Mouse (Mus musculus) kidney, adult 11 months (tissue): ENCODE measurements around the gene Chrm2.

ENCODE experiments used
- DNase-seq: peaks from one replicate; pipeline ENCODE4 v3.0.0; 2022

Chrm2 gene

DNA sequence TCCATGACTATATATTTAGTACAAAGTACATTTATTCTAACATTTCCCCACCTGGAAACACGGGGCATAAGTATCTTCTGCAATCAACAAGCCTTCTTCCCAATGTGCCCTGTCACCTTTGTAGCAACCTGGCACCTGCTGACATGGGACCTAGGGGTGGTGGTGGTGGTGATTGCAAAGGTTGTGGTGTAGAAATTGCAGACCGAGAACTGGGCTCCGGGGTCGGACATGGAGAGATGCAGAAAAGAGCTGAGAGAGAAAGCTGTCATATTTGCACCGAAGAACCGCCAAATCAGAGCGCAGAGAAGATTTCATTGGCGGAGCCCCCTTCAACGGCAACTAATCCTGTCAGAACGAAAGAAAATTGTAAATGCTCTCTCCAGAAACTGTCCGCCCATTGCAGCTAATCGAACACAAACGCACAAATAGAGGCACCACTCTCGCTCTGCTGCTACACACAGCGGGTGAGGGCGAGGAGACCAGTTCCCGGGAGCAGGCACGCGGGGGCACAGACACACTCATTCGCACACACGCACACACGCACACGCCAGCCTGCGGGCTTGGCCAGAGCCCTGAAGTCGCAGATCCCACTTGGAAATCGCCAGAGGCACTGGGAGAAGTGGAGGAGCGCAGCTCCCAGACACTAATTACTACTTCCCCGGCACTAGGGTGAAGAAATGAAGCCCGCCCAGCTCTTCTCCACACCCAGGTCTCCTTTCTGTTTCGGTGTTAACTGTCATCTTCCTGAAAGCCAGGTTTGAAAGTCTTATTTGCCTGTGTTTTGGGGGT is at the start of gene Chrm2:
Chrm2 (plus strand) TSS at position 473 of the 789 bp plus-strand sequence.
- DNase-seq: no peak

DNA sequence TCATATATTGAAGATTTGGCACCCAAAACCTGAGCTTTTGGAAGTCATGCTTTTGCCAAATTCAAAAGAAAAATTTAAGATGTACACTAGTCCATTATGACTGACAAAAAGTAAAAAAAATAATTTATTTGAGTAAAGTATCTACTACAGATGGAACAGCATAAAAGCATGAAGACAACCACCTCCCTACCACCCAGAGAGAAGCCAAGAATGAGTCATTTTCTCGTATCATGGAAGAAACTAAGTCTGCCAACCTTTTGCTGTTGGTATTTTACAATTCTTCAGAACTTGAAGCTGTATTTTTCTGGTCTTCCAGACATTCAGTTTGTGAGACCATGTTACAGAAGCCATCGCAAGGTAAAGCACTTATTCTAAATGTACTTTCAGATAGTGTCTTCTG is 13.9 kb upstream of the Chrm2 start:
- no peak for DNase-seq

DNA sequence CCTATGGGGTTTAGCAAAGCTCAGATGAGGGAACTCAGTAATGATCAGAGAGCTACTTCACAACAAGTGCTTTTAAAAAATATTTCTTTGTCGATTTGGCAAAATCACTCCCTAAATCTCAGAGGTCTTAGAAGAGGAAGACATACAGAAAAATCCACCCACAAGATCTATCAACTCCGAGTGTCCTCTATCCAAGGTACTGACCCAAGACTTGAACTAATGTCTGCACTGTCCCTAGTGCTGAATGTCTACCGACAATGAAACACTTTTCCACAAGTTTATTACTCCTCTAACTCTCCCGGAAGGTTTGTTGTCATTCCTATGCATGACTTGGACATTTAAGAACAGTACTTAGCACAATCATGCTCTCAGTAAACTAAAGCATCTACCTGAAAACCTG is 9.9 kb upstream of the Chrm2 start:
- no peak for DNase-seq

DNA sequence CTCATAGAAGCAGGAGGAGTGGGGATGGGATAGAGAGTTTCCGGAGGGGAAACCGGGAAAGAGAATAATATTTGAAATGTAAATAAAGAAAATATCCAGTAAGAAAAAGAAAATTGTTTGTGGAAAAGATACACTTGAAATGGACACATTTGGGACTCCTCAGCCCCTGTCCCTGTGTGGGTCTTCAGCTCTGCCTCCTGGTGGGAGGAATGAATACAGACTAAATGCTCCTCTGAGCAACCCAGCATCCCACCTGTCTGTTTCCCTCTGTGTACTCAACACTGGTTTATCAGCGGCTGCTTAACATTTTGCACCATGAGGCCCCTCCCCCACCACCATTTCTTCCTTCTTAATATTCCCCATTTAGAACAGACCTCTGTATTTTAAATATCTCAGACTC is 3.8 kb upstream of the Chrm2 start:
- DNase-seq: no peak

DNA sequence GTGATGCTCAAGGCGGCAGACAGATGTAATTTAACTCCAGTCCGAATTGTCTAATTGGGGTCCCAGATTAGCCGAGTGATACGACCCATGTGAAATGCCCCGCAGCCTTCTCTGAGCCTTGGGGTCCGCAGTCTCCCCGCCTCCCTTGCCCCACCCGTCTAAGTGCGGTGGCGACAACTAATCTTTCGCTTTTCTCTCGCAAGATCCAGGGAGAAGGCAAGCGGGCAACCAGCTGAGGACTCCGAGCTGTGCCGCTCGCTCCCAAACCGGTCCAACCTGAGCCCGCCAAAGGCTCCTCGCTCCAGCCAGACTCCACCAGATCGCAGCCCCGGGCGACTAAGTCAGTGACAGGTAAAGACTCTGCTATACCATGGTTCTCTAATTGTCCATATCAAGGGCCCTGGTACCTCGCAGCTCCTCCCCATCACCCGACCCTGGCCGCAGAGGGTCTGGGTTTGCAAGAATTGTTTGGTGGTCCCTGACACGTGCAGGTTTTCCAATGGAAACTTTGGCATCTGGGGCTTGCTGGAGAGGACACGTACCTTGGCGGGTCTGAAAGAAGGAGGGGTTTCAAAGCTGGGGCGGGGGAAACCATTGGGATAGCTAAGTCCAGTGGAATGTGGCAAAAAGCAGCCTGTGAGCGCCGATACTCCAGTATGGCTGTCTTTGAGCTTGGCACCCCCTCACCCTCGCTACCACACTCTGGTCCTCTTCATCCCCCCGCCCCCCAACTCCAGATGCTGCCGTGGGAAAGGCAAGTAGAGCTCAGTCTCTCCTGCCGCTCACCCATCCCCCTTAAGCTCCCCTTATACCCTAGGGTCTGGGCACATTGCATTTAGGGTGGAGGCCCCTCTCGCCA is 746 bp downstream of the Chrm2 start:
- no peak for DNase-seq

DNA sequence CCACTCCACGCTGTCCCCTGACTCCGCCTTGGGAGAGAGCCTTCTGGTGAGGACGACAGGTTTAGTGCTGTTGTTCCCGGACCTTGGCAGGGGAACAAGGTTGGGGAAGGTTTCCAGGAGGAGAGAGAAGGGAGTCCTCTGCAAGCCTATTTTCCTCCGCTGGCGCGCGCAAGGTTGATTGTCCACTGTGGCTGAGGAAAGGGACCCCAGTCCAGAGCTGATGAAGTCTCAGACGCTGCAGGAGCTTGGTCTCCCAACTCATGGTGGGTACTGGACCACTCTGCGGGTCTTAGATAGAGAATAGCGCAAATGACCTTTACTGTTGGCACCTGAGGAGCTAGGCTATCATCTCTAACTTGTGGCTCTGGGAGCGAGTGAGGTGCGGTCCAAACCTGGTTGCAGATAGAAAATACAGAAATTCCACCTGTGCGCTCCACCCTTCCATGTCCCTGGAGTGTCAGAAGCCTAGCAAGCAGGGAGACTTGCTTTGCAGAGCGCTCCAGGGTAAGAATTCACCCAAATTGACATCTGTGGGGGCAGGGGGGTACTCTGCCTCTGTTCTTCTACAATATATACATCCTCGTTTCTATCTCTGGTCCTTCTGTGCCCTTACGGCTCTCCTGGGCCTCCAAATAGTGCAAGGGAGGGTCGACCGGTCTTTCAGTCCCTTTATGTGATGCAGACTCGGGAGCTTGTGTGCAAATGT is 1.5 kb downstream of the Chrm2 start:
- no peak for DNase-seq

DNA sequence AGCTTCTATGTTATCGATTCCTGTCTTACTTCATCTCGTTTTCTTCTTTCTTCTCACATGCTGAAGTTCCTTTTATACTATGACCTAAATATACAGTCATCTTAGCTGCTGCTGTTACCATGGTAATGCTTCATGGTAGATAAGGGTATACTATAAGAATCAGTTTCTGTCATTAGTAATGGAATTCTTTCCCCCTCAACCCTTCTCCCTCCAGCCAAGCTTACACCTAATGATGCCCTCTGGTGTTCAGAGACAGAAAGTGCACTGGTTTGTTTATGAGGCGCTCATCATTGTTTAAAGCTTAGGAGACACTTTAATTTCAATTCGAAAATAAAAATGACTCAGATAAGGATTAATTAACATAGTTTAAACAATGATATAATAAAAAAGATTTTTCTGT is 5.8 kb downstream of the Chrm2 start:
- no peak for DNase-seq

DNA sequence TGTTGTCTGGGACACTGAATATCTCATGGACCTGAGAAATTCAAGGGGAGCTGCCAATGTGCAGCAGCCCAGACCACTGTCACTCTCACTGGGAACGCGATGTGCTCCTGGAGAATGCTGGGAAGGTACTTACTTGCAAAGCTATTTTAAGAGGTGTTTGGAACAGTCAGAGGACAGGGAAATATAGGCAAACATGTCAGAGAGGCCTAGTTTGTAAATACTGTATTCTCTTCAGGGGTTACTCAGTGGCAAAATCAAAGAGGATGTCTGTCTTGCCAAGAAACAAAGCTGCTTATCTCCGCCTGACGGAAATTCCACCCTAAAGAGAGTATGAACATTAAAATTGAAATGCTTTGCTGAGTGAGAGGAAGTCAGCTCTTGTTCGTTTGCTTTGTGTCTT is 17.3 kb downstream of the Chrm2 start:
- no peak for DNase-seq

DNA sequence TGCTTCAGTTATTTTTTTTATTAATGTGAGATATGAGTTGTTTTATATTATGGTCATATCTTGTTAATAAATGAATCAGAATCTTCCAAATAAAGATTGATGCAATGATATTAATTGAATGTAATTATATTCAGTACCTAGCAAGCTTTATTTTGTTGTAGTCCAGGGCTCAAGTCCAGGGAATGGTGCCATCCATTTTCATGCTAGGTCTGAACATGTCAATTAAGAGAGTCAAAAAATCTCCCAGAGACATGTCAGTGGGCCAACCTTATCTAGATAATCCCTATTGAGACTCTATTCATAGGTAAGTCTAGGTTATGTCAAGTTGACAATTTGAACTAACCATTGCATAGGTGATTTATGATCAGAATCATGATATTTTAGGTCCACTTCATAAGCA is 21.1 kb downstream of the Chrm2 start:
- no peak for DNase-seq

DNA sequence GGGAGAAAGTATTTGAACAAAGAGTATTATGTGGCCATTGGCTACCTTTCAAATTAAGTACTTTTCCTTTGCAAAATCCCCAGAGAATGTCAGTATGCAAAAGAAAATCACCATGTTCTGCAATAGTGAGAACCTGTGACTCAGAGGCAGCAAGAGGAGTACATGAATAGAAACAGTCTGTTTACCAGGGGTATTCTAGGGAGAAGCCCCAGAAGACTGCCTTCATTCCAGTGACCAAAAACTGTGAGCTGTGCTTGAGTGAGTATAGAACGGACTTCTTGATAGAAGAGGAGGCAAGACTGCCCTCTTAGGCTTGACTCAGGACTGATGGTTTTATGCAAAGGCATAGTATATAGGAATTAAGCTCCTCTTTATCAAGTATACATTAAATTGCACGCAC is 22.2 kb downstream of the Chrm2 start:
- no peak for DNase-seq

DNA sequence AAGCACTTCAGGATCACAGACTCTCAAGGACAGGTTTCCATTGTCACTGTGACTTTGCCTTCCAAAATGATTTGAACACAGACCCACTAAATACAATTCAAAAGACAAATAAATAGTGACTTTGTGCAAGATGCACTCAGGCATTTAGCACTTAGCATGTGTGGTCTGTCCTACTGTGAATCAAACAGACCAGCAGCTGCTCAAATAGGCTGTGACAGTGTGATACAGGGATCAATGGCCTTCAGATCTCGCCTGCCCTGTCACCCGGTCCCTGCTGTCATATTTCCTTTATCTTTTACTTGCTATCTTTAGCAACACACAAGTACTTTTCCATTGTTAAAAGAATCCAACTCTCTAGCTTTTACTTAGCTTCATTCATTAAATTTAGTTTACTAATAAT is 31.8 kb downstream of the Chrm2 start:
- DNase-seq: no peak

DNA sequence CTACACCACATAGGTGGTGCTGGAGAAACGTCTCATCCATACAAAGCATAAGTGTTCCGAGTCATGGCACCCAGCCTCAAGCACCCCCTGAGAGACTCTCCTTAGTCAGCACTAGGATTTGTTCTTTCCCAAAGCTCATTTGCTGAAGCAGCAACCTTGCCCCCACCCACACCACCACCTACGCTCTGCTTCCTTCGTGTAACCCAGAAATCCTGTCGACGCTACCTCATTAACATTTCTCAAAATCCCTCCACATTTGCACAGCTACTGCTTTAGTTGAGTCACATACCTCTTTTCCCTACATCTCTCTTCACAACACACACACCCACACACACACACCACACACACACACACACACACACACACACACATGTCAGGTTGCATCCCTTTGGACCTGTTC is 50.1 kb downstream of the Chrm2 start:
- DNase-seq: no peak

DNA sequence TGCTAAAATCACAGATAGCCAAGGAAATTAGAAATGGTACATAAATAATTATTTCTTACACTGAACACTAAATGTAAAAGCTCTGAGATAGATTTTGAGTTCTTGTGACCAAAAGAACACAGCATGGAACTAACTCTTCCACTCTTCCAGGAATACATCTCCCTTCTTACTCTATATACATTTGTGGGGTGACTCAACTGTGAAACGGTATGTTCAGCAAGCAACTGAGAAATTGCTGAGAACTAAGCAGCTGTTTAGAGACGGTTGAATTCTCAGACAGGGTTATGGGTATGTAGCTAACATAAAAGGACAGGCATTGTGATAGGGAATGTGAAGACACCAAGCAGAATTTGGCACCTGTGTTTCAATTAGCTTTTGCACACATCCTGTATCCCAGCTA is 51.3 kb downstream of the Chrm2 start:
- no peak for DNase-seq

DNA sequence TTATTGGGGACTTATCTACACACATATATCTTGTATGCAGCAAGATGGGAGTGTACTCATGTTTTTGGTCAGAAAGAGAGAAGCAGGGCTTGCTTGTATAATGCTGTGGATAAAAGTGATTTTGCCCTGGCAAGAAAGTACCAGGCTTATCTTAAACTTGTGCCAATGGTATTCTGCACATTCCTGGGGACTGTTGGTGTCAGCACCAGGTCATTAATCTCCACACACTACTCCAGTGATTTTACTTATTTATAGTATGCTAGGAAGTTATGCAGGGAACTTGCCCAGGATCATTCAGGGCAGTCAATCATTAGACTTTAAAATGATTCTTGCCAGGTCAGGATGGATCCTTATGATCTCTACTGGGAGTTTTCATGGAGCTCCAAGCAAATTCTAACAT is 63.6 kb downstream of the Chrm2 start:
- no peak for DNase-seq

DNA sequence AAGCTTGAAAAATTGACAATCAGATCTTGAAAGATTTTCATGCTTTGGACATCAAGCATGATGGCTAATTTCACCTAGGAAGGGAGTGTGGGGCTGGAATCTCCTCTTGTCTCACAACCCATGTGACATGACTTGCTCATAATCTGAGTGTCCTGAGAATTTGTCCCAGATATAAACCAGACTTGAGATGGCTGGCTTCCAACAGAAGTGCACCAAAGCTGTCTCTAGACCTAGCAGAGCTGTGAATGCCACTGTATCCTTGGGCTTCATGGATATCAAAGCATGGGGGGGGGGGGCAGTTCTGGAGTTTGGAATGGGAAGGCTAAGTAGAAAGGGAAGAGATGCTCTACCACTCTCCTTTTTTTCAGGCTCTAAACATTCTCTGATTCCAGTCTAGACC is 67.2 kb downstream of the Chrm2 start:
- DNase-seq: no peak

DNA sequence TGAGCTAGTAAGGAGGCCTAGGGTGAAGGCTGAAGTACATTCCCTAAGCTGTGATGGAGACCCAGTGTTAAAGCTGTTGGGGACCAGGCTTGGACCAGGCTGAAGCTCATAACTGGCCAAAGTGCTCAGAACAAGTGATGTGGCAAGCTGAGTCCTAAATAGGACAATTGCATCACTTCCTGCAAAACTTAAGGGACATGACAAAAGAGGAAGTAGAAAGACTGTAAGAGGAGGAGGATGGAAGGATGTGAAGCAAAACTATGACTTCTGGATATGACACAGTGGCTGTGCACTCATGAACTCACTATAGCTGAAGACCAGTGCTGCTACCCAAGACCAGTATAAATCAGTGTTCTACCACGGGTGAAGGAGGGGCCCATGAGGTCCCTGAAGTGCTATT is 69.1 kb downstream of the Chrm2 start:
- DNase-seq: no peak

DNA sequence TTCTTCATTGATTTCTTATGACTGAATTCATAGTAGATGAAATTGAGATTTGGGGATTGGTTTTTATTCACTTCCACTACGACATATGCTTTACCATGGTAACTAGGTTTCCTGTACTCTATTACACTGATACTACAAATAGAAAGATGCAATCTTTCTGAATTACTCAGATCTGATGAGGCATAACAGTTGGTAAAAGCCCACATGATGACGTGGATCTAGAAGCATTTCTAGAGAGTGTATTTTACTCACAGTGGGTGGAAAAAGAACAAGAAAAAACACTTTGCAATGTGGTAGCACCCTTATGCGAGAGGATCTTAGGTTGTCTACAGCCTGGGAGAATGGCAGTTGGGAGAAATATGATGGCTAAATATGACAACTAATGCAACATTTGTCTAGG is 76.1 kb downstream of the Chrm2 start:
- DNase-seq: no peak

DNA sequence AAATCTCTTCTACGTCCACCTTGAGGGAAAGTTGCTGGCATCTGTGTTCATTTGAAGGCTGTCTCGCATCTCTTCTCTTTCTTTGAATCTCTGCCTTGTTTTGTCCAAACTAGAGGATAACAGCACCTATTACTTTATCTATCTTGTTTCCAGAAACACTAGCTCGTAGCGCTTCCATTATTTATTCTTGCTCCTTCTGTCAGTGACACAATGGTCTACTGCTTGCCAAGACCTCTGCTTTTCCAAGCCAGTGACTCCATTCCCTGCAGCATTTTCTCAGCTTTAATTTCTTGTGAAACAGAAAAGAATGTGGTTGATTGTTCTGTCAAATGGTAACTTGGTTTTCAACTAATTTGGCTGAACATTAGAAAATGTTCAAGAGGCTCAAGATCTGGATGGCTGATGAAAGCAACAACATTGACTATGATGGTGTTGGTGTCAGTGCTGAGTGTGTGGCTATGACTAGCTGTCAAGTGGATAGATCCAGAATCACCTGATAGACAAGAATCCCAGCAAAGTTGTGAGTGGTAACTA is 96.3 kb downstream of the Chrm2 start:
- DNase-seq: no peak

DNA sequence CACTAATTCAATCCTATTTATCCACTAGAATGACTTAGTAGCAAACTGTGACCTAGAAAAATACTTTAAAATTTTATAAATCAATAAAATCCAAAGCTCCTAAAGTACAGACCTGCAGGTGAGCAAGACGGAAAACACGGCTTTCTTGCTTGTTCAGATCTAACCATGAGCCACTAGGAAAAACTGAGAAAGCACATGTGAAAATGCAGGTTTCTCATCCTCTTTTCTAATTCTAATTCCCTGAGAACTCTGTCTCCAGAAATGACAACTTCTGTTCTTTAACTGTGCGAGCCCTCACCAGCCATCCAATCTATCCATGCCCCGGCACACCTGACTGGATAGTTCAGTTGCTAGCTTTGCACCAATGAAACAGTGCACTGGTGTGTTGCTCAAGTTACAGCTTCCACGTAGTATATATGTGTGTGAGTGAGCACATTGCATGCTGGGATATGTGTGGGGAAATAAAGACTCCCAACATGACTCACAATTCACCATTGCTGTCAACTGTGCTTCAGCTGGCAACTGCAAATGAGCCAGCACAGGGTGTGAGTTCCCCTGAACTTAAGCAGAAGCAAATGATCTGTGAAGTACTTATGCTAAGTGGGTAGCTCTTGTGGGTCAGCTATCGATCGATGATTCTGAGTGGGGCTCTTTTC is 119.3 kb downstream of the Chrm2 start:
- DNase-seq: no peak

DNA sequence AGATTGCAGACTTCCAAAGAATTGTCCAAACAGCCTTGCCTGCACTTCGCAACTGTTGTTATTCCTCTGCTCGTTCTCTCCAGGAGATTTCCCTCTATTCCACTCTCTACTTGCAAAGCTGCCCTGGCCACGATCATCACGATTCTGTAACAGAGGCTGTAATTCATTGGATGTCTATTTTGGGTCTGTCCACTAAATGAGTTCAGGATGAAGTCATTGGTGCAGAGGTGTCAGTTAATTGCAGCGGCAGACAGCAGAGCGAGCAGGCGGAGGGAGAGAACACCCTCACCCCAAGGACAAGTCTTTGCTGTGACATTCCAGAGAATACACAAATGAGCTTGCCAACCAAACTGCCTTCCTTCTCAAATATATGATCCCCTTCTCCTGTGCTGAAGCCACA is 120.1 kb downstream of the Chrm2 start:
- DNase-seq: no peak

DNA sequence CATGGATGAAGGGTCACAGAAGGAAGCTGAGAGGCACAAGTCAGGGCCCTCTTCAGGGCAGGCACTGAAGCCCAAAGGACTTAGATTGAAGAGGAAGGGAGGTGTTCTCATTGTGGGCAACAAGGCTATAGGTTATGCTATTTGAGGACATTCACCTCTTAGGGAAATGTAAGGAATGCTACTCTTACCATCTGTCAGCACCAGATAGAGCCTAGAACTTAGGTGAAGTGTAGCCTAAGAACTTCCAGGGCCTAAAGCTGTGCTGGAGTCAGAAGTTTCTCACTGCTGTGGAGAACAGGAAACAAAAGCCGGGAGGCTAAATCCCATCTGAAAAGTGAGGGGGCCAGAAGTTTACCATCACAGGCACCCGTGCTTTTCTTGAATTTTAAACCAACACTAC is 120.6 kb downstream of the Chrm2 start:
- DNase-seq: no peak

DNA sequence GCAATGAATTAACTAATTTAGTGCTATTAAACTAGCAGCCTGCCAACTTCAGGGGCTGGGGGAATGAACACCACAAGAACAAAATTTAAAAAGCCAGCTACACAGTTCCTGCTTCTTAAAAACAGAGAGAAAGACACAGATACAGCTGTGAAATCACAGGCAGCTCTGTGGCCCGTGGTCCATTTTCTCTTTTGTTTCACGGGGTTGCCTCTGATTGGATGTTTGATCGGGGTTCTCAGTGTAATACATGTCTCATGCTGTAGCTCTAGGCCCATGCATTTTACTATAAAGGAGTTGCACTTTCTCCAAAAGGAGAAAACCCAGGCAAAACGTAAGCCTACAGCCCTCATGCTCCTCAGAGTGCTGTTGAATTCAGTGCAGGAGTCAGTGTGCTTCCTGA is 128.6 kb downstream of the Chrm2 start:
- no peak for DNase-seq

DNA sequence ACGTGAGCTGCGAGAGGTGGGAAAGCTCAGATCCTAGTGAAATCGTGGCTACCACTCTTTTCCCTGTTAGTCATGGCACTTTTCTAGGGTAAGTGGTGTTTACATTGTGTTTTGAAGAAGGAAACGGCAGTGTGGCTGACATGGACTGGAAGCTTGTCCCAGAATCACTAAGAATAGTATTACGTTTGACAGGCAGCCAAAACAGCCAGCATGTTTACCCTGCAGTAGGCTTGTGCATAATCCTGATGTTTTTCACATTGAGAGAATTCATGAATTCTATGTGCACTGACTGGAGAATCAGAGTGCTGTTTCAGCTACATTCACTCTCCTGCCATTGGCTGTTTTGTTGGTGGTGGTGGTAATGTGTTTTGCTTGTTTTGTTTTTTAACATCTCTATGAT is 129.4 kb downstream of the Chrm2 start:
- DNase-seq: no peak
